Mouse (Mus musculus) cerebellum, postnatal 36 days (tissue): ENCODE results near the gene Mink1.

Source experiments
- DNase-seq, 2 experiments: peaks; one replicate each; pipeline ENCODE4 v3.0.0; 2021 to 2022; ENCODE audit warnings: mixed read lengths in 2 of 2

Mink1 gene

GRCm38 (mm10) chr11:70595638-70596037 is 33.0 kb downstream of the Mink1 start:
- DNase-seq: no peak

GRCm38 (mm10) chr11:70596094-70596493 is 33.4 kb downstream of the Mink1 start:
- DNase-seq: no peak

- DNase-seq: no peak
Observed at GRCm38 (mm10) chr11:70597301-70597700, 34.6 kb downstream of the Mink1 start.

- DNase-seq: no peak
Observed at GRCm38 (mm10) chr11:70598451-70598953, 35.8 kb downstream of the Mink1 start.

GRCm38 (mm10) chr11:70605024-70605566 is 42.4 kb downstream of the Mink1 start:
- DNase-seq: peak; percentile 83 to 86

GRCm38 (mm10) chr11:70606717-70607116 is 44.0 kb downstream of the Mink1 start:
- no peak for DNase-seq

GRCm38 (mm10) chr11:70607611-70608010 is 44.9 kb downstream of the Mink1 start:
- no peak for DNase-seq

GRCm38 (mm10) chr11:70608381-70609066 is 45.8 kb downstream of the Mink1 start:
- DNase-seq: peak in 1 of 2 experiments; percentile 29

- DNase-seq: no peak
Observed at GRCm38 (mm10) chr11:70610752-70611151, 48.1 kb downstream of the Mink1 start.

GRCm38 (mm10) chr11:70612505-70612904 is 49.8 kb downstream of the Mink1 start:
- DNase-seq: no peak

GRCm38 (mm10) chr11:70615074-70615473 is 52.4 kb downstream of the Mink1 start:
- DNase-seq: peak; percentile 27 to 31

GRCm38 (mm10) chr11:70615516-70616093 is 52.9 kb downstream of the Mink1 start, which contains the start of gene 4930544D05Rik:
Gene 4930544D05Rik, plus strand, starts transcription at chr11:70615848.
- DNase-seq: no peak

- no peak for DNase-seq
Observed at GRCm38 (mm10) chr11:70619101-70619500, 56.4 kb downstream of the Mink1 start, which contains the start of gene Chrne. Gene Chrne, minus strand, starts transcription at chr11:70619216.

- no peak for DNase-seq
Observed at GRCm38 (mm10) chr11:70621972-70622814, 59.5 kb downstream of the Mink1 start.

- no peak for DNase-seq
Observed at GRCm38 (mm10) chr11:70623053-70623742, 60.5 kb downstream of the Mink1 start.

- peak in 1 of 2 experiments; percentile 34 for DNase-seq
Observed at GRCm38 (mm10) chr11:70625473-70625872, 62.8 kb downstream of the Mink1 start.

GRCm38 (mm10) chr11:70626877-70627276 is 64.2 kb downstream of the Mink1 start:
- no peak for DNase-seq

- no peak for DNase-seq
Observed at GRCm38 (mm10) chr11:70628431-70628830, 65.8 kb downstream of the Mink1 start.

- DNase-seq: no peak
Observed at GRCm38 (mm10) chr11:70629557-70629956, 66.9 kb downstream of the Mink1 start.

- no peak for DNase-seq
Observed at GRCm38 (mm10) chr11:70630129-70630528, 67.4 kb downstream of the Mink1 start.

GRCm38 (mm10) chr11:70635601-70636000 is 72.9 kb downstream of the Mink1 start:
- no peak for DNase-seq

- no peak for DNase-seq
Observed at GRCm38 (mm10) chr11:70637764-70638163, 75.1 kb downstream of the Mink1 start.
